ENCODE assay signal across 11 mouse cellular contexts in genomic region chr6:40415799-40416198, GRCm38 (mm10).
DNase-seq lines count a peak whose midpoint lies in the region.
"Had no signal": no experiment of that assay in that cellular context is flagged by ENCODE, and none has a peak within 500 bp of the region (broad histone marks: within the 10 kb centered on the region; RNA-seq: fewer than 3 reads in every experiment).

No protein-coding gene starts in this region.

- DNase-seq in cerebellum, adult 11-12 months = peak; percentile 64
- no peak for DNase-seq in cerebellum, adult 8-10 months
- peak; percentile 49 to 53 for DNase-seq in cerebellum, postnatal 25 days
- DNase-seq in cerebellum, postnatal 10 days = no peak
- DNase-seq in brain, adult 2 months (ENCODE audit: low read depth, low spot score) = peak; percentile 73
- DNase-seq in adrenal gland, adult (ENCODE audit: inconsistent age in 2 of 2, low spot score in 1 of 2) = no peak
- DNase-seq: adrenal gland, adult 8-10 months; adrenal gland, postnatal 14 days; adrenal gland, postnatal 36 days; cerebellum, adult 9-11 months; embryo, embryonic 11 days had no signal

Comparison
In these comparisons a context has a peak if more than half of its experiments do, and no peak if none do; other contexts are left out.
1. DNase-seq: peak in cerebellum, adult 11-12 months (single experiment), cerebellum, postnatal 25 days (2 of 2) and brain, adult 2 months (single experiment); none in cerebellum, adult 8-10 months (single experiment), cerebellum, postnatal 10 days (0 of 2) and adrenal gland, adult (0 of 2).